Mouse (Mus musculus): ENCODE results near the gene Pop5.

DNA sequence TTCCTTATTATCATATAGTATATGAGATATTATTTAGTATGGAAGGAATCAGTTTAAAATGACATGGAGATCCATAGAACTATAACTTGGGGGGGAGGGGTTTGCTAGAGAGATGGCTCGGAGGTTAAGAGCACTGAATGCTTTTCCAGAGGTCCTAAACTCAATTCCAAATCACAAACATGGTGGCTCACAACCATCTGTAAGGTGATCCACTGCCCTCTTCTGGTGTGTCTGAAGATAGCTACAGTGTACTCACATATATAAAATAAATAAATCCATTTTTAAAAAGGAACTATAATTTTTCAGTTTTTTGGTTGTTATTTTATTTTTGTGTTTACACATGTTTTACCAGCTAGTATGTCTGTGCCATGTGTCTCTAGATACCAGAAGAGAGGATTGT lies 38.7 kb downstream of the Pop5 start:
- TF ChIP-seq CTCF (IDR thresholded peaks at IDR 0.05; ENCODE audit: low read depth, low read length) (no peak), POLR2A (IDR thresholded peaks at IDR 0.05; ENCODE audit: extremely low read depth, insufficient read depth, low read length) (no peak)
